Mouse (Mus musculus): Measurements from ENCODE around the gene Olfr161. TPM values are rescaled to one million over a fixed set of nuclear protein-coding genes. Genes with fewer than 3 reads are reported as not detected.

Olfr161 gene
- polyA plus RNA-seq (2012; rRNA removed) = not detected in 2 replicates

DNA sequence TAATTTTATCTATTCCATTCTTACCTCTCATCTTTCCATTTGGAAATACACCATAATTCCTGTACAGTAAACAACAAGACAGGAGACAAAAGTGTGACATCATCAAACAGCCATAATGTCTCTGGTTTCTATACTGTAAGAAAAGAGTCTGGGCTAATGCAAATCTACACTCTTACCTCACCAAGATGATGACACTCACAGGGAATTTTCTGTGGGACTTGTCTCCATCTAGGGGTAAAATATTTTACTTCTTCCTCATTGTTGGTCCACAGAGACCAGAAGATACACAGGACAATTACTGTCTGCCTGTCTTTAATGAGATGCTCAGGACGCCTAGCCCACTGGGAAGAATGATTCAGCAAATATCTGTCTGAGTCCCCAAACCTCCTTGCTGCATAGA is at the start of gene Olfr161:
TSS of gene Olfr161 (plus strand) at position 352 of the 400 bp plus-strand sequence.

Other genes with a start within 250 kb of the Olfr161 start
- gene Mefv, start 127.1 kb downstream of the Olfr161 start, polyA plus RNA-seq (2012; rRNA removed) = 0.01 TPM in 1 of 2 replicates, not detected in the other
- 19.6 and 19.8 TPM in 2 replicates for gene Zfp263, start 153.1 kb downstream of the Olfr161 start, polyA plus RNA-seq (2012; rRNA removed)
- not detected in 2 replicates for gene Olfr15, start 239.8 kb downstream of the Olfr161 start, polyA plus RNA-seq (2012; rRNA removed)